Mouse (Mus musculus) kidney, adult 9 months (tissue): ENCODE results near the gene Lrrc51.
"Not testable (repeated sequence)": the region's sequence is repeated elsewhere in the genome, so short reads cannot be mapped to it uniquely, and the experiment has no call there.

Experiments used
- DNase-seq: peaks from one replicate; pipeline ENCODE4 v3.0.0; 2022

Gene Lrrc51

GRCm38 (mm10) chr7:101933751-101934240, at the start of gene Lrrc51, which contains the start of gene Numa1:
Gene Lrrc51, minus strand, starts transcription at chr7:101933895.
Gene Numa1, plus strand, starts transcription at chr7:101934111.
- DNase-seq = peak; percentile 99

- peak; percentile 80 for DNase-seq
Measured at GRCm38 (mm10) chr7:101982735-101983134, 49.0 kb upstream of the Lrrc51 start.

GRCm38 (mm10) chr7:101974505-101974904, 40.8 kb upstream of the Lrrc51 start:
- DNase-seq = no peak

GRCm38 (mm10) chr7:101973730-101974129, 40.0 kb upstream of the Lrrc51 start:
- DNase-seq = no peak

GRCm38 (mm10) chr7:101971721-101972120, 38.0 kb upstream of the Lrrc51 start:
- DNase-seq = no peak

GRCm38 (mm10) chr7:101970821-101971461, 37.2 kb upstream of the Lrrc51 start:
- DNase-seq = peak; percentile 82

GRCm38 (mm10) chr7:101970429-101970775, 36.7 kb upstream of the Lrrc51 start:
- peak; percentile 95 for DNase-seq

- peak; percentile 89 for DNase-seq
Measured at GRCm38 (mm10) chr7:101969694-101970428, 36.2 kb upstream of the Lrrc51 start.

- DNase-seq = no peak
Measured at GRCm38 (mm10) chr7:101968751-101969150, 35.1 kb upstream of the Lrrc51 start.

GRCm38 (mm10) chr7:101967256-101967655, 33.6 kb upstream of the Lrrc51 start:
- no peak for DNase-seq

- no peak for DNase-seq
Measured at GRCm38 (mm10) chr7:101965606-101966005, 31.9 kb upstream of the Lrrc51 start.

- peak; percentile 90 for DNase-seq
Measured at GRCm38 (mm10) chr7:101964551-101964950, 30.9 kb upstream of the Lrrc51 start.

GRCm38 (mm10) chr7:101963621-101964020, 29.9 kb upstream of the Lrrc51 start:
- no peak for DNase-seq

- no peak for DNase-seq
Measured at GRCm38 (mm10) chr7:101962829-101963228, 29.1 kb upstream of the Lrrc51 start.

GRCm38 (mm10) chr7:101956911-101957310, 23.2 kb upstream of the Lrrc51 start:
- DNase-seq = no peak

- DNase-seq = no peak
Measured at GRCm38 (mm10) chr7:101956481-101956880, 22.8 kb upstream of the Lrrc51 start.

GRCm38 (mm10) chr7:101955862-101956261, 22.2 kb upstream of the Lrrc51 start:
- DNase-seq = no peak

GRCm38 (mm10) chr7:101955276-101955675, 21.6 kb upstream of the Lrrc51 start:
- DNase-seq = no peak

GRCm38 (mm10) chr7:101954163-101954562, 20.5 kb upstream of the Lrrc51 start:
- DNase-seq = no peak

GRCm38 (mm10) chr7:101952098-101952497, 18.4 kb upstream of the Lrrc51 start:
- no peak for DNase-seq

- no peak for DNase-seq
Measured at GRCm38 (mm10) chr7:101951648-101952047, 18.0 kb upstream of the Lrrc51 start.

- not testable (repeated sequence) for DNase-seq
Measured at GRCm38 (mm10) chr7:101949008-101949407, 15.3 kb upstream of the Lrrc51 start.

GRCm38 (mm10) chr7:101939758-101940157, 6.1 kb upstream of the Lrrc51 start:
- peak; percentile 83 for DNase-seq

GRCm38 (mm10) chr7:101938348-101938747, 4.7 kb upstream of the Lrrc51 start:
- DNase-seq = peak; percentile 25
